Mouse (Mus musculus): Measurements from ENCODE around the gene Adamts4. TPM values are rescaled to one million over a fixed set of nuclear protein-coding genes. Genes with fewer than 3 reads are reported as not detected.
A peak's percentile ranks its signal among the peaks of the same experiment; 100 is the strongest.

Adamts4 gene
- polyA plus RNA-seq, 1 experiment from 2014 or later: 7.5 TPM

- peak overlapping the region; percentile 76 for H3K4me3 ChIP-seq (ENCODE audit: low read depth, low read length)
- peaks cover 66% of the 10 kb centered on the region for H3K36me3 ChIP-seq (ENCODE audit: insufficient read depth)
- no peak for TF ChIP-seq CTCF (IDR thresholded peaks at IDR 0.05; ENCODE audit: low read depth)
- peak overlapping the region; percentile 94 for H3K4me2 ChIP-seq
- H3K27me3 ChIP-seq (ENCODE audit: insufficient read depth, low read length): no peaks in the 10 kb centered on the region
- peak overlapping the region; percentile 86 for H3K9ac ChIP-seq
- WGBS: under 1% methylated on average over 25 of the region's 25 CpGs
- peak overlapping the region; percentile 40; the same call in 1 of the 2 replicates for H3K27ac ChIP-seq (ENCODE audit: low read depth)
- H3K9me3 ChIP-seq (ENCODE audit: low read depth, low read length): no peaks in the 10 kb centered on the region
- peak; percentile 18 for ATAC-seq (ENCODE audit: insufficient read depth)
- H3K4me1 ChIP-seq (ENCODE audit: insufficient read depth): no peaks in the 10 kb centered on the region
- DNase-seq: no peak
Observed at GRCm38 (mm10) chr1:171280250-171280915, 30.2 kb downstream of the Adamts4 start.

- Histone ChIP-seq H3K27ac (ENCODE audit: low read depth) (peak within 1 kb of the TSS; percentile 91), H3K4me1 (ENCODE audit: insufficient read depth) (no peaks in the 10 kb centered on the region), H3K27me3 (ENCODE audit: insufficient read depth, low read length) (no peaks in the 10 kb centered on the region), H3K4me2 (peak within 1 kb of the TSS; percentile 94), H3K9ac (peak within 1 kb of the TSS; percentile 86), H3K9me3 (ENCODE audit: low read depth, low read length) (no peaks in the 10 kb centered on the region), H3K36me3 (ENCODE audit: insufficient read depth) (peaks cover 65% of the 10 kb centered on the region), H3K4me3 (ENCODE audit: low read depth, low read length) (peak within 1 kb of the TSS; percentile 76)
- ATAC-seq (ENCODE audit: insufficient read depth) (peak; percentile 98), DNase-seq (peak; percentile 97)
- TF ChIP-seq CTCF (IDR thresholded peaks at IDR 0.05; ENCODE audit: low read depth): no peak
- under 1% methylated on average over 26 of the region's 26 CpGs for WGBS
Observed at GRCm38 (mm10) chr1:171280916-171281527, 30.8 kb downstream of the Adamts4 start, which contains the start of gene Ppox. Gene Ppox (minus strand): TSS chr1:171281186.

- peaks cover 65% of the 10 kb centered on the region for H3K36me3 ChIP-seq (ENCODE audit: insufficient read depth)
- peak; percentile 56 for ATAC-seq (ENCODE audit: insufficient read depth)
- WGBS: 1% methylated on average over 10 of the region's 10 CpGs
Observed at GRCm38 (mm10) chr1:171281528-171281923, 31.3 kb downstream of the Adamts4 start.

GRCm38 (mm10) chr1:171282086-171282805 is 32.0 kb downstream of the Adamts4 start:
- no peak overlapping the region for H3K27ac ChIP-seq (ENCODE audit: low read depth)
- ATAC-seq (ENCODE audit: insufficient read depth): no peak
- H3K36me3 ChIP-seq (ENCODE audit: insufficient read depth): peaks cover 59% of the 10 kb centered on the region
- TF ChIP-seq CTCF (IDR thresholded peaks at IDR 0.05; ENCODE audit: low read depth): no peak
- H3K4me3 ChIP-seq (ENCODE audit: low read depth, low read length): peak overlapping the region; percentile 76
- H3K27me3 ChIP-seq (ENCODE audit: insufficient read depth, low read length): no peaks in the 10 kb centered on the region
- WGBS: 68% methylated on average over 18 of the region's 18 CpGs
- peak overlapping the region; percentile 64; the same call in 1 of the 2 replicates for H3K9ac ChIP-seq
- H3K4me1 ChIP-seq (ENCODE audit: insufficient read depth): peaks cover 5% of the 10 kb centered on the region; the same call in 1 of the 2 replicates
- no peaks in the 10 kb centered on the region for H3K9me3 ChIP-seq (ENCODE audit: low read depth, low read length)
- no peak for DNase-seq
- H3K4me2 ChIP-seq: peak overlapping the region; percentile 94

More at GRCm38 (mm10) chr1:171281528-171281923, 31.3 kb downstream of the Adamts4 start:
- Histone ChIP-seq H3K27me3 (ENCODE audit: insufficient read depth, low read length) (no peaks in the 10 kb centered on the region), H3K27ac (ENCODE audit: low read depth) (peak overlapping the region; percentile 91), H3K4me3 (ENCODE audit: low read depth, low read length) (peak overlapping the region; percentile 76), H3K9ac (peak overlapping the region; percentile 64), H3K4me2 (peak overlapping the region; percentile 94), H3K4me1 (ENCODE audit: insufficient read depth) (peaks cover 1% of the 10 kb centered on the region; the same call in 1 of the 2 replicates), H3K9me3 (ENCODE audit: low read depth, low read length) (no peaks in the 10 kb centered on the region)
- TF ChIP-seq CTCF (IDR thresholded peaks at IDR 0.05; ENCODE audit: low read depth): peak; percentile 76
- peak; percentile 90 for DNase-seq

- Histone ChIP-seq H3K4me2 (no peak overlapping the region), H3K4me1 (ENCODE audit: insufficient read depth) (peaks cover 5% of the 10 kb centered on the region; the same call in 1 of the 2 replicates), H3K27me3 (ENCODE audit: insufficient read depth, low read length) (no peaks in the 10 kb centered on the region), H3K9ac (no peak overlapping the region), H3K9me3 (ENCODE audit: low read depth, low read length) (no peaks in the 10 kb centered on the region), H3K36me3 (ENCODE audit: insufficient read depth) (peaks cover 51% of the 10 kb centered on the region), H3K4me3 (ENCODE audit: low read depth, low read length) (no peak overlapping the region), H3K27ac (ENCODE audit: low read depth) (no peak overlapping the region)
- WGBS: 92% methylated on average over 18 of the region's 18 CpGs
- no peak for TF ChIP-seq CTCF (IDR thresholded peaks at IDR 0.05; ENCODE audit: low read depth)
- no peak for ATAC-seq (ENCODE audit: insufficient read depth)
- no peak for DNase-seq
Observed at GRCm38 (mm10) chr1:171283188-171284160, 33.3 kb downstream of the Adamts4 start.

- Histone ChIP-seq H3K36me3 (ENCODE audit: insufficient read depth) (peaks cover 58% of the 10 kb centered on the region), H3K4me2 (no peak overlapping the region), H3K9ac (no peak overlapping the region), H3K4me1 (ENCODE audit: insufficient read depth) (peaks cover 5% of the 10 kb centered on the region; the same call in 1 of the 2 replicates), H3K27me3 (ENCODE audit: insufficient read depth, low read length) (no peaks in the 10 kb centered on the region), H3K4me3 (ENCODE audit: low read depth, low read length) (no peak overlapping the region), H3K9me3 (ENCODE audit: low read depth, low read length) (no peaks in the 10 kb centered on the region), H3K27ac (ENCODE audit: low read depth) (no peak overlapping the region)
- DNase-seq (no peak), ATAC-seq (ENCODE audit: insufficient read depth) (no peak)
- no peak for TF ChIP-seq CTCF (IDR thresholded peaks at IDR 0.05; ENCODE audit: low read depth)
- WGBS: 86% methylated on average over 15 of the region's 15 CpGs
Observed at GRCm38 (mm10) chr1:171284491-171284890, 34.3 kb downstream of the Adamts4 start.
